Mouse (Mus musculus): ENCODE data around the gene Ltv1.
"Not testable (repeated sequence)": the region's sequence is repeated elsewhere in the genome, so short reads cannot be mapped to it uniquely, and the experiment has no call there.

Gene Ltv1

DNA sequence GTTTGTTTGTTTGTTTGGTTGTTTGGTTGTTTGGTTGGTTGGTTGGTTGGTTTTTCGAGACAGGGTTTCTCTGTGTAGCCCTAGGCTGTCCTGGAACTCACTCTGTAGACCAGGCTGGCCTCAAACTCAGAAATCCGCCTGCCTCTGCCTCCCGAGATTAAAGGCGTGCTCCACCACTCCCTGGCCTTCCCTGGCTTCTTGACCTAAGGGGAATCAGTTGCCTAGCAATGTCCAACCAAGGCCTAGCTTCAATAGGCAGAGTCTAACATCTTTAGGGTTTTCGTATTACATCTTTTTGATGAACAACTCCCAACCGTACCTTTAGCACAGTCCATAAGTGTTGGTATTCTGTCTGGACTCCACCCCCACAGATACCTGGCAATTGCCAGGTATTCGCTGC lies 528 bp upstream of the Ltv1 start:
- DNase-seq = not testable (repeated sequence)

- no peak for DNase-seq
Measured at GRCm38 (mm10) chr10:13189881-13190280, 3.1 kb downstream of the Ltv1 start.

DNA sequence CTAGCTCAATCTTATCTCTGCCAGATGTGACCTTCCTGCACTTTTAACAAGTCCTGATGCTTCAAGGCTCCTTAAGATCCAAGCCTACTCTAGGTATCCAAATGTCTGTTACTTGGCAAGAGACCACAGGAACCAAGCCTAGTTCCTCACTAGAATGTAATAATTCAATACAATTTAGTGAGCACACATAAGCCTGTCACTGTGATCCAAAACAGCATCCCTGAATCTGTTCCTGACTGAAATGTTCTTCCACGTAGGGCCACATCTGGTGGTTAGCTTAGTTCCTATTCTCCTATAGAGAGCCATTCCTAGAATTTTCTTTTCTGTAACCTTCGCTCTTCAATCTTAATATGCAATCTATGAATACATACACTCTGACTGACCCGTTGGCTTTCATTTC lies 6.2 kb downstream of the Ltv1 start:
- no peak for DNase-seq

DNA sequence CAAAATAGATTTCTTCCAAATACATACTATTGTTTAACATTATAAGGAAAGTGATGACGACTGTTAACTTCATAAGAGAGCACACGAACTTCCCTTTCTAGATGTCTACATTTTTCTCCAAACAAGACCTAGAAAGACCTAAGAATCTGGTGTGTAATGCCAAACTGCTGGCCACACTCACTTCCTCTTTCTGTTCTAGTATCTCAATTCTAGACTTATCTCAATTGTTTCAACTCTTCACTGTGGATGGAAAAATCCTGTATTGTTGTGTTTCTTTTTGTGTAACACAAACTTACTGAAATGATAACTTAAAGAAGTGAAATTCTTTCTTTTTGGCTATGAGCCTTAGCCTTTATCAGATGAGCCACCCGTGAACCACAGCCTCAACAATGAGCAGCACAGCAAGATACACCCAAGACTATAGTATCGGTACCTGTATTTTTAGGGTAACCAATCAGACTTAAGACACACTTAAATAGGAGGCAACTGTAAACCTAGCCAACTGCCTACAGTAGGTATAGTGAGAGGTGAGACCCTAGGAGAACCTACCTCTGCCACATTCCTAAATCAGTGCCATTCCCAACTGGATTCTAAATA lies 8.7 kb downstream of the Ltv1 start:
- DNase-seq = no peak

GRCm38 (mm10) chr10:13180211-13180610 lies 12.8 kb downstream of the Ltv1 start:
- DNase-seq = no peak

DNA sequence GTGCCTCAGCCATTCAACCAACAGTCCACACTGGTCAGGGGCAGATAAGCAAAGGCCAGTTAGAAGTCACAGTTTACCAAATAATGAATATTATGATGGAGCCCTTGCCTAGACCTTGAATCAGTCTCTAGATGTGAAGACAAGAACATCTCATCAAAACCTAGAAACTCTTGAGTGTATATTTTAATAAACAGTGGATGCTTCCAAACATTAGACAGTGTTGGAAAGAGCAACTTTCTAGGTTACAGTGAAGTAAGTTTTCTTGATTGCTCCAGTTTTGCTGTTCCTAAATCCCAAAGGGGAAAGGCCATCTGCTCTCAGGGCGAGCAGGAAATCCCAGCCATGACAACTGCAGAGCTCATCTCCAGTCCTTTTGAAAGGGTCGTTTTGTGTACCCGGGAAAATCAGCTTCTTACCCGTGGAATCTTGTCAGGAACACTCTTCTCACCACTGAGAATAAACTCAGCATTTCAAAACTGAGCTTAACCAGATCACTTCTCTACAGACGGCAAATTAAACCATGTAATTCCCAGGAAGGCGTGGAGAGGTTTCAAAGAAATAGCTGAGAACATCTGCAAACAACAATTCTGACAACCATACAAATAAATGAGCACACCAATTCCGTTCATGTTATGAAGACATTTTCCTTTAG lies 14.9 kb downstream of the Ltv1 start, which contains the start of gene Zc2hc1b:
Zc2hc1b (minus strand) TSS at position 51 of the 652 bp plus-strand sequence.
- DNase-seq = no peak

DNA sequence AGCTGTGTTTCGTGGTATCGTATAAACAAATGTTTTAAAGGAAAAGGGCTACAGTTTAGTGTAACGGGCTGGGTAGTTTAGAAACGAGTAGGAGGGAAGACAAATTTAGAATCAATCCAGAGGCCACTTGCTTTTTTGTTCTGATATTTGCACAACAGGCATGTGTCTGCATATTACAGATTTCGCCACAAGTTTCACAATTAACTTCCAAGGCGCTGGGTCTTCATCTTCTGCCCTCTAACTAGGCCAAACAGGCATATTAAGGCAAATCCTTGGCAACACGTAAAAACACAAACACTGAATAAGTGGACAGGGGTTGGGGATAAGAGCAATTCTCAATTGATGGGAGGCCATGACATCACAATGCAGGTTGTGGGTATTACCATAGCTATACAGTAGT lies 17.1 kb downstream of the Ltv1 start:
- DNase-seq = no peak

DNA sequence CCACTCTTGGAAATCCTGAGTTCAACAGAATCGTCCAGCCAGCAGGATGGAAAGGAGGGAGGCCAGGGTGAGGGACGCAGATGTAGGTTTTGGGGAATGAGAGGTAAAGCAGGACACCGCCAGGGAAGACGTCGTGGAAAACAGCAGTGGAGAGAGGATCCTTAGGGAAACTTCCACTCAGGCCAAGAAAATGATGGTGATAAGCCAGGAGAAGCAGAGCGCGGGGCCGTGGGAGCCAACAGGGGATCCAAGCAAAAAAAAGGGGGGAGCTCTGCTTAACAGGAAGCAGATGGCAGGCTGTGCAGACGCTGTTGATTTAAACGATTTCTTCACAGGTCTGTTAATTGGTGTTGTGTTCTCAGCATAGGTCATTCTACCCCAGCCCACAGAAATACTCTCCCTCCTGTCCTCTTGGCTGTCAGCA lies 20.2 kb downstream of the Ltv1 start:
- peak in 1 of 2 experiments; percentile 10 for DNase-seq

DNA sequence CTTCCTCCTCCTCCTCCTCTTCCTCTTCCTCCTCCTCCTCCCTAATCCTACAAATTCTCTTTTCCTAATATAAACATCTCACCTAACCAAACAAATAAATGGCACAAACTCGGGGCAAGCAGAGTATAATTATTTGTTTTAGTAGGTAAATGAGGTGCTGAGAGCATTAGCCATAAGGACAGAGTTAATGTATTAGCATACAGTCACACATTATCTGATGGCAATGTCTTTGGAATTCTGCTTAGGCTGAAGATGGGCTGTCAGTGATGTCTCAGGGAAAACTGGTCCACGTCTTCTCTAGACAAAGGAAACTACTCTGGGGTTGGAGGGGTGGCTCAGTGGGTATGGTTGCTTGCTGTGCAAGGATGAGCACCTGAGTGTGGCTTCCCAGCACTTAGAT lies 21.5 kb downstream of the Ltv1 start:
- DNase-seq = no peak

GRCm38 (mm10) chr10:13170739-13171448 lies 22.1 kb downstream of the Ltv1 start:
- DNase-seq = peak; percentile 13 to 49

DNA sequence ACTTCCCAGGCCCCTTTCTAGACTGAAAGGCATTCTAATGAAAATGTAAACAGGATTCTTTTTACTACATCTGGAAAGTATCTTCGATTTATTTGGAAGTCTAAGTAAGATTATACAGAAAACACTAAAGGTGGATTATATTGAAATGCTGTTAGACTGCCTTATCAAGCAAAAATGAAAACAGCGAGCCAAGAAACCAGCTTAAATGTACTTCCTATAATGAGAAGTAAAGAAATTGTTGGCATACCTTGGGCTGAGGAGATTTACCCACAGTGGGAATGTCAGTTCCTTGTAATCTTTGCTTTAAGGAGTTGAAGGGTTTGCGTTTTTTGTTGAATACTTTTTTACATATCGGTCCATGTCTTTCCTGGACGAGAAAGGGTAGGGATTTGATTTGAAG lies 24.5 kb downstream of the Ltv1 start:
- no peak for DNase-seq

DNA sequence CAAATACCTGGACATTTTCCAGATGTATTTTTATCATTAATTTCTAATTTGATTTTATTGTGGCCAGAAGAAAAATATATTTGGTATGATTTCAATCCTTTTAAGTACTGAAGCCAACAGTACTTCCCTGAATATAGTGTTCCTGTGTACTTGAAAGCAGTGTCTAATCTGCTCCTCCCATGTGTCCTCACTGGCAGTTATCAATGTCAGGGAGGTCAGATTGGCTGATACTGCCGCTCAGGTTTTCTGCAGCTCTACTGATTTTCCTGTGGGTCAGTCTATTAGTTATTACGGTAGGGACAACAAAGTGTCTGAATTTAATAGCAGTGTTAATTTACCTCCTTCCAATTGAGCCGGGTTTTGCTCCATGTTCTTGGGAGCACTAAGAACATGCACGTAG lies 30.9 kb downstream of the Ltv1 start:
- DNase-seq = no peak

DNA sequence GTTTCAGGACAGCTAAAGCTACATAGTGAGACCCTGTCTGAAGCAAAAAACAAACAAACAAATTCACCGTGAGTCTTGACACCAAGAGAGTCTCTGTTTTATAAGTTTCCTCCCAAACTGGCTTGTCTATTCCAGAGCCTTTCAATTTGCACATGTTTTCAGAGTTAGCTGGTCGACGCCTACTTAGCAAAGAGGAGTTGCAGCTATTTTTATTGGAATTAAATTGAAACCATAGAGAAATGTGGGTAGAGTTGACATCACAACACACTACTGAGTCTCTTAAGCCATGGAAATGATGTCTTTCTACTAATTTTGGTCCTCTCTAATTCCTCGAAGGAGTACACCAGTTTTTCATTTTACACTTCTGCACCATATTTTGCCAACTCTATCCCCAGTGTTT lies 32.1 kb downstream of the Ltv1 start:
- no peak for DNase-seq

GRCm38 (mm10) chr10:13155377-13155776 lies 37.6 kb downstream of the Ltv1 start:
- DNase-seq = no peak

- no peak for DNase-seq
Measured at GRCm38 (mm10) chr10:13152811-13153364, 40.1 kb downstream of the Ltv1 start.

GRCm38 (mm10) chr10:13151353-13151752 lies 41.6 kb downstream of the Ltv1 start:
- peak in 1 of 2 experiments; percentile 39 for DNase-seq

GRCm38 (mm10) chr10:13150435-13150834 lies 42.5 kb downstream of the Ltv1 start:
- DNase-seq = no peak

DNA sequence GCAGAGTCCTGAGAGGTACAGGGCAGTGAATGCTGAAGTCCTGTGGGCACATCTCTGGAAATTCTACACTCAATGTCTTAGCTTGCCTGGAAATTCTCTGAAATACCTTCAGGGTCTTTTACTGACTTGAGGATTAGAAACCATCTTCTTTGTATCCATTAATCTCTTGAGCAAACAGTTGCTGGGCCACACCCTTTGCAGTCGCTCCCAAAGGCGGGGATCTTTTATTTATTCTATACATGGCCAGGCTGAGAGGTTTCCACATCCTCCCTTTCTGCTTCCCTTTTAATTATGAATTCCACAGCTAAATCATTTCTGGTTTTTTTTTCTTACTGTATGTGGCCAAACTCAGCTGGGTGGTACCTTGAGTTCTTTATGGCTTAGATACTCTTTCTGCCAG lies 52.5 kb downstream of the Ltv1 start:
- no peak for DNase-seq

GRCm38 (mm10) chr10:13137906-13138305 lies 55.1 kb downstream of the Ltv1 start:
- no peak for DNase-seq

GRCm38 (mm10) chr10:13135751-13136150 lies 57.2 kb downstream of the Ltv1 start:
- no peak for DNase-seq

DNA sequence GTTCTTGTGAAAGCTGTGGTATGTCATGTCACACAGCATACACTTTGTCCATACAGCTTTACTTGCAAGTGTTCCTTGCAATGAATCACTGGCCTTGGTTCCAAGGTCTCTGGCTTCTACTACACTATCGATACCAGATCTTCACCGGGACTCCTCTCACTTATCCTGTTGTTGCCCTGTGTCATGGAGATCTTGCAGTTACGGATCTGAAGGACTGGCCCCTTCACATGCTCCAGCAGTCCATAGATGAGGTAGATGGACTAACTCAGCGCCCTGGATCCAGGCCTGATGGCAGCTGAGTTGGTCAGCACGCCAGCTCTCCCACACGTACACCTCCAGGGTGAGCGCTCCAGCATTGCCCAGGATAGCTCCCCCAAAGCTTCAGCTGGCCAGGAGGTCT lies 57.7 kb downstream of the Ltv1 start:
- DNase-seq = no peak

DNA sequence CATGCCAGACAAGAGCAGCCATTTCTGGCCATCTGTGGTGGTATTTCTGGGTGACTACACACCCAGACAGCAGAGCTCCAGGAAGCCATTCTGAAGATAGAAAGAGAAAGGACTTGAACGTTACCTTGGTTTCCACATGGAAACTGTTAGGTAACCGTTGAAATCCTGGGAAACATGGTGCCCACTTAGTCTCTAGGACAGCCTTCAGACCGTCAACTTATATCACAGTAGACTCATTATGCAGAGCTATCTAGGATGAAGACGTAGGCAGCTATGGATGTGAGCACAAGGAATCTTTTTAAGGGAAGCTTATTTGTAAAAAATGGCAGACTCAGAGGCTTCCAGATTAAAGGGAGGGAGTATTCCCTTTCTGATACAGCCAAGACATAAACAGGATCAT lies 59.1 kb downstream of the Ltv1 start:
- DNase-seq = no peak
